Mouse (Mus musculus) mouse embryonic stem cell (cell line): ENCODE data around the gene Il2.

Experiments
- in situ Hi-C, 2 experiments: fragments of 300-500 bp; cut with MboI; formaldehyde crosslinking; loops; 1 replicate in 1 of 2; 3 replicates in 1 of 2; pipeline ENCODE4 v1.14.3; 2019 to 2020; ENCODE audit warnings: low sequenced_read_pairs in 2 of 2, low pct_unique_long_range_greater_than_20kb in 1 of 2, mixed read lengths in 1 of 2; ENCODE audit not compliant: unreplicated experiment in 1 of 2

Gene Il2

GRCm38 (mm10) chr3:37125655-37126054, at the start of gene Il2:
Gene Il2 (minus strand): TSS chr3:37125959.
- in situ Hi-C loops, result no loop called here

- in situ Hi-C loops, result no loop called here
These were observed 49.2 kb upstream of the Il2 start for GRCm38 (mm10) chr3:37174711-37175572.

- in situ Hi-C loops, result no loop called here
These were observed 47.5 kb upstream of the Il2 start for GRCm38 (mm10) chr3:37173285-37173684.

- in situ Hi-C loops, result no loop called here
These were observed 43.5 kb upstream of the Il2 start for GRCm38 (mm10) chr3:37169283-37169682.

- in situ Hi-C loops, result no loop called here
These were observed 35.3 kb upstream of the Il2 start for GRCm38 (mm10) chr3:37161096-37161495.

GRCm38 (mm10) chr3:37158246-37158645, 32.5 kb upstream of the Il2 start:
- in situ Hi-C loops, result no loop called here

GRCm38 (mm10) chr3:37157082-37157481, 31.3 kb upstream of the Il2 start:
- in situ Hi-C loops, result no loop called here

GRCm38 (mm10) chr3:37154396-37154795, 28.6 kb upstream of the Il2 start:
- in situ Hi-C loops, result no loop called here

- in situ Hi-C loops, result no loop called here
These were observed 27.2 kb upstream of the Il2 start for GRCm38 (mm10) chr3:37153004-37153403.

- in situ Hi-C loops, result no loop called here
These were observed 26.5 kb upstream of the Il2 start for GRCm38 (mm10) chr3:37152274-37152673.

- in situ Hi-C loops, result no loop called here
These were observed 21.1 kb upstream of the Il2 start for GRCm38 (mm10) chr3:37146810-37147209.

- in situ Hi-C loops, result no loop called here
These were observed 20.6 kb upstream of the Il2 start for GRCm38 (mm10) chr3:37146406-37146805.

- in situ Hi-C loops, result no loop called here
These were observed 19.2 kb upstream of the Il2 start for GRCm38 (mm10) chr3:37144979-37145378.

- in situ Hi-C loops, result no loop called here
These were observed 16.1 kb upstream of the Il2 start for GRCm38 (mm10) chr3:37141827-37142226.

- in situ Hi-C loops, result no loop called here
These were observed 14.6 kb upstream of the Il2 start for GRCm38 (mm10) chr3:37140168-37140906.

GRCm38 (mm10) chr3:37139192-37139591, 13.4 kb upstream of the Il2 start:
- in situ Hi-C loops, result no loop called here

GRCm38 (mm10) chr3:37137231-37137630, 11.5 kb upstream of the Il2 start:
- in situ Hi-C loops, result no loop called here

- in situ Hi-C loops, result no loop called here
These were observed 3.3 kb upstream of the Il2 start for GRCm38 (mm10) chr3:37129063-37129462.

GRCm38 (mm10) chr3:37128269-37128668, 2.5 kb upstream of the Il2 start:
- in situ Hi-C loops, result no loop called here

GRCm38 (mm10) chr3:37126162-37126561, 403 bp upstream of the Il2 start:
- in situ Hi-C loops, result no loop called here
